Mouse (Mus musculus): ENCODE measurements around the gene Prkch.
"Not testable (repeated sequence)": the region's sequence is repeated elsewhere in the genome, so short reads cannot be mapped to it uniquely, and the experiment has no call there.

Gene Prkch

DNA sequence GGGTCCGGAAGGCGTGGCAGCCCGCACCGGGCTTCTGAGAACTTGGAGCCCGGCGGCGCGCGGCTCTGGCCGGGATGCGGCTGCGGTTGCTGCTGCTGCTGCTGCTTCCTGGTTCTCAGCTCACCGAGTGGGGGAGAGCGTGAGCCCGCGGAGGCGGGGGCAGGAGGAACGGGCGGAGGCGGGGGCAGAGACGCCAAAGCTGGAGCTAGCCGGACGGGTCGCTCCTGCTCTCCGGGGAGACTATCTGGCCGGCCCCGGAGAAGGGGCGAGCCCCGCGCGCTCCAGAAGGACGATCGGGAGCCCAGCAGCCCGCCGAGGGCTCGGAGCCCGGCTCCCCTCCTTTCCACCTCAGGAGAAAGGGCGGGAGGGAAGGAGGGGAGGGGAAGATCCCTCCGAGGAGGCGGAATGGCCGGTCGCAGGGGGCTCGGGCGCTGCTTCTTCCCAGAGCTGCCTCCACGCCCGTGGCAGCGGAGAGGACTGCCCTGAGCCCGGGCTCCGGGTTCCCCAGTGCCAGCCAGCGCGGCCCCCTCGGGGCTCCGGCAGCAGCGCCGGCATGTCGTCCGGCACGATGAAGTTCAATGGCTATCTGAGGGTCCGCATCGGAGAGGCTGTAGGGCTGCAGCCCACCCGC lies at the start of gene Prkch:
Prkch (plus strand) TSS at position 187 of the 631 bp plus-strand sequence.
- peak; percentile 10 to 31 for DNase-seq

DNA sequence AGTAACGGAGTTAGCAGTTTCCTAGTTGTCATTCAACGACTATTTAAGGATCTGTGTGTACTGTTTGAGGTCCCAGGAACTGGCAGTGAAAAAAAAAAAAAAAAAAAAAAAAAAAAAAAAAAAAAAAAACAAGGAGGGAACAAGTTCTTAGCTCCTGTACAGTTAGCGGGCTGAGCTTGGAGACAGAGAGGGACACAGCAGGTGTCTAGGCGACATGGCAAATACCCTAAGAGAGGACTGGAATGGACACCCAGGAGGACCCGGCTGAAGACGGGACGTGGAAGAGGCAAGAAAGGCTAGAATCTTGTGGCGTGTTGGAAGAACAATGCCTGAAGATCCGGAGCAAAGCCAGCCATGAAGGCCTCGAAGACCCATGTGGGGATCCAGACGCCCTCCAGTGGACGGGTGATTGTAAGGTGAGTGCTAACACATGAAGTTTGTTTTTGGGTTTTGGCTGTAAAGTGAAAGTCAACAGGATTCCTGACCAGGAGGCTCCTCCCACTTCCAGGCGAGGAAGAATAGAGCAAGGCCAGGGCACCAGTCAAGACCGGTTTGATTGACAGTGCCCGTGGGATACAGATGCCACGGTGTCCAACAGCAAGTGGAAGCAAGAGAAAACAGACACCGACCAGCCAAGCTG lies 47.0 kb upstream of the Prkch start:
- no peak for DNase-seq

- DNase-seq, result not testable (repeated sequence)
Measured at GRCm38 (mm10) chr12:73538139-73538508, 46.5 kb upstream of the Prkch start.

DNA sequence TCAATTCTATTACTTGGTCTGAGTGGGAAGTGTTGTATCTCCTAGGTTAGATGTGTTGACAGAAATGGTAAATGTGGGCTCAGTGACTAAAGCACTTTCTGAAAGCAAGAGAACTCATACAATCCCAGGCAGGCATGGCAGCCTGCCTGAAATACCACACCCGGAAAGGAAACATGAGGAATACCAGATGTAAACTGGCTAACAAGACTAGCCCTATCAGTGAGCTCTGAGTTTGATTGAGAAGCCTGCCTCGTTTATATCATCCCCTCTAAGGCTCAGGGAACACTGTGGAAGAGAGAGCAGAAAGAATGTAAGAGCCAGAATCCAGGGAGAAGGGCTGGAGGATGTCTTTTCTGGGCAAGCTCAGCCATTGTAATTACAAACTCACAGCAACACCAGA lies 45.4 kb upstream of the Prkch start:
- no peak for DNase-seq

DNA sequence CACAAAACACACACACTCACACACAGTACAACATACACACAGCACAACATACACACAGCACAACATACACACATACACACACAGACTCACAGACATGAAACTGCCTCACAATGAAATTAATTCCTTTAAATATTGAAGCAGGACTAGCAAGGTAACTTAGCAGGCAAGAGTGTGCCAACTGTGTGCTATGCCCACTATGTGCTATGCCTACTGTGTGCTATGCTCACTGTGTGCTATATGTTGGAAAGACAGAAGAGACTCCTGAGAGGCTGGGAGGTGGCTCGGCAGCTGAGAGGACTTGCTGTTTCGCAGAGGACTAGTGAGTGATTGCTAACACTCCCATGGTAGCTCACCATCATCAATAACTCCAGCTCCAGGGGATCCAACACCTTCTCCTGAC lies 44.2 kb upstream of the Prkch start:
- DNase-seq, result no peak

GRCm38 (mm10) chr12:73543191-73543590 lies 41.4 kb upstream of the Prkch start:
- no peak for DNase-seq

GRCm38 (mm10) chr12:73544736-73545671 lies 39.6 kb upstream of the Prkch start:
- DNase-seq, result no peak

- DNase-seq, result no peak
Measured at GRCm38 (mm10) chr12:73545672-73546085, 38.9 kb upstream of the Prkch start.

DNA sequence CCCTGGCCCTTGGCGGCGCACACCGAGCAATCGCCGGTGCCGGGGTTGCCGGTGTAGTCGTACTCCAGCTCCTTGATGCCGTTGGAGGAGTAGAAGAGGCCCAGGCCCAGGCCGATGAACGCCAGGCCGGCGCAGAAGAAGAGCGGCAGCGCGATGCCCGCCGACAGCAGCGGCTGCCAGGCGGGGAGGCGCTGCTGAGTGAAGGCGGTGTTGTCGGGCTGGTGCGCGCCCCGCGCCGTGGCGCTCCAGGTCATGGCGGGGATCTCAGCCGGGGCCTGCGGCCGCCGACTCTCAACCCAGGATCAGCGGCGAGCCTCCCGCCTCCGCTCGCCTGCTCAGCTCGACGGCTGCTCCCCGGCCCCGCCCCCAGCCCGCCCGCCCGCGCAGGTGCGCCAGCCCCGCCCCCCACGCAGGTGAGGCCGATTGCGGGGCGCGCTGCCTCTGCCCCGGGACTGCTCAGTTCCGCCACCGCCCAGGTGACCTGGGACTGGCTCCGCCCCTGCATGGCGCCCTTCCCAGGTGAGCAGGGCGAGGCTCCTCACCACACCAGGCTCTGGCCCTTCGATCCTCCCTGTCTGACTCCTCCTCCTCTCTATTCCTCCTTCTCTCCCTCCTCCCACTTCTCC lies 38.4 kb upstream of the Prkch start, which contains the start of gene Tmem30b:
Tmem30b (minus strand) TSS at position 307 of the 626 bp plus-strand sequence.
- DNase-seq, result no peak

DNA sequence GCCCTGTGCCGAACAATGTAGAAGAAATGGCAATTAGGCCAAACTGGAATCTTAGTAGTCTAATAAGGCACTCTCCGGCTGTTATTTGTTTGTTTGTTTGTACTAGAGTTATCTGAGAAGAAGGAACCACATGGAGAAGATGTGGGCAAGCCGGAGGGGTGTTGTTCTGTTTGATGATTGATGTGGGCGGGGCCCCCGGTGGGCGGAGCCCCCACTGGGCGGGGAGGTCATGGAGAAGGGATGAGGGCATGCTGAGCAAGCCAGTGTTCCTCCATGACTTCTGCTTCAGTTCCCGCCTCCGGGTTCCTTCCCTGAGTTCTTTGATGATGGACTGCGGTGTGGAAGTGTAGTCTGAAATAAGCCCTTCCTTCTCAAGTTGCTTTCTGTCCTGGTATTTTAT lies 37.0 kb upstream of the Prkch start:
- DNase-seq, result no peak

DNA sequence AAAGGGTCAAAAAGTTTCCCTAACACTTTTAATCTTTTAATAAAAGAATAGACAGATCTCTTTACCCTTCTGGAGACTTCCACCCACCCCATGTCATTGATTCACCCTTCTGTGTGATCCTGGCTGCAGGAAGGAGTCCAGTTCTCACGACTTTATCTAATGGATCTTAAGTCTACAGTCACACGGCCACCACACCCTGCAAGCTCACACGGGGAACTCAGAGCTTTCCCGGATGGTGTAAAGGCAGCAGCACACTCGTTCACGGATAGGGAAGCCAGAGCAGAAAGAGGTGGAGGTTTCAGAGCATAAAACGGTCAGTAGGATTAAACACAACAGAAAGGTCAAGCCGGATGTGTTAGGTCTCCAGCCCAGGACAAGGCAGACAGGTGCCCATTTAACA lies 36.3 kb upstream of the Prkch start:
- DNase-seq, result no peak

- DNase-seq, result peak; percentile 40 to 58
Measured at GRCm38 (mm10) chr12:73554155-73554554, 30.4 kb upstream of the Prkch start.

- DNase-seq, result no peak
Measured at GRCm38 (mm10) chr12:73558525-73559195, 25.9 kb upstream of the Prkch start.

GRCm38 (mm10) chr12:73560091-73560490 lies 24.5 kb upstream of the Prkch start:
- DNase-seq, result no peak

GRCm38 (mm10) chr12:73563122-73563521 lies 21.5 kb upstream of the Prkch start:
- not testable (repeated sequence) for DNase-seq

- no peak for DNase-seq
Measured at GRCm38 (mm10) chr12:73564176-73564575, 20.4 kb upstream of the Prkch start.

DNA sequence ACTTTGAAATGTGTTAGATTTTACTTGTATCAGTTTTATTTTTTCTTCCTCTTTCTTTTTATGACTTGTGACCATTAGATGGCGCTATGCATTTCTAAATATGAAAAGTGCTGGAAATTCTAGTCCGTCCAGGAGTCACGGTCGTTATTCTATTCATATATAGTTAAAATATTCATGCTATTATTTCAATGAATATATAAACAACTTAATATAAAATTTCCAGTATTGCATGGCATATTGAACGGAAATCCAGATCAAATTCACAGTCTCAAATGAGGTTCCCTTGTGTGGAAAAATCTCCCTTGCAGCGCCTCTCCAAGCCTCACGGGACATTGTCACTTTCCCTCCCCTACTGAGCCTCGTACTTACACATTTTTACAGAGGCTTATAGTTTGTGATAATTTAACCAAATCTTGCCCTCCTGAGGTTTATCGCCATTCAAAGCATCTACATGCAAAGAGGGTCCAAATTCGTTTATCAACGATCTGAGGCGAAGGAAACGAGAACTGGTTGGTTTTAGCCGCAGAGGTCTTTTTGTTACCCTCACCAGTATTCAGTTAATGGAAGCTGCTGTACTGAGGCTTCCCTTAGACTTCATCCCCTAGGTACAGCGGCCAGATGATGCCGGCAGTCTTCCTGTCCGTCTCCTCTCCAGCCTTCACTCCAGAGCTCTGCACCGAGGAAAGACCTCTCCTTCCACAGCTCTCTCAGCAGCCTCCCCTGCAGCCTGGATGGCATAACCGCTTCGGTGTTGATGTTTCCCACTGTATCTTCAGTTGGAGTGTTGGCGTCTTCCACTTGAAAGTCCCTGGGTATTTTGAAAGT lies 19.6 kb upstream of the Prkch start:
- DNase-seq, result no peak

DNA sequence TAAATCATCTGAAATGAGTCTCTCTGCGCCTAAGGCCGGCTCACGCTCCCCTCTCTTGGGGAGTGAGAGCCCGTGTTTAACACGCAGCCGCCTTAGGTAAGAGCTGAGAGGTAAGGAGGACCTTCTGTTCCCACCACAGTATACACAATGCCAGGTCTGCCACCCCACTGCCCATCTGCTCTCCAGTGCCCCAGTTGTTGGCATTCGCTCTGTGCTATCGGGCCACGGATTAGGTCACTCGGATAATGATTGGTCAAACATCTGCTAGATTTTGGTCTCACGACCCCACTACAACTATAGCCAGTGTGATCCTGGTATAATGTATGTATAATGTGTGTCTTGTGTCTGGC lies 19.0 kb upstream of the Prkch start:
- DNase-seq, result no peak

DNA sequence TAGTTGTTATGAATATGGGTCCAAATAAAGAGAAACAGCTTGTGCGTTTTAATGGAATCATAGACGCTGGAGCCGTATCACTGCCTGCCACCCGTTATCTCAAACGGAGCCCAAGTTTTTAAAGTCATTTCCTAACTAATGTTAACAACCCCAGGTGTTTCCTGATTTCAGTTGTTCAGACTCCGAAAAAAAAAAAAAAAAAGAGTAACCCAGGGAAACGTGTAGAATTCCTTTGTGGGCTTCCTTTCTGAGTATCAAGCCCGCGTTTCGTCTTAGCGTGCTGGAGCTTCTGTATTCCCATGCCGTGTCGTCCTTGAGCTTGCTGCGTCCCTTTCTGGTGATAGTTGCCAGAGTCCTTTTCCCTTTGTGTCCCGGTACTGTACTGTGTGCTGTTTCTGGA lies 10.0 kb upstream of the Prkch start:
- no peak for DNase-seq

DNA sequence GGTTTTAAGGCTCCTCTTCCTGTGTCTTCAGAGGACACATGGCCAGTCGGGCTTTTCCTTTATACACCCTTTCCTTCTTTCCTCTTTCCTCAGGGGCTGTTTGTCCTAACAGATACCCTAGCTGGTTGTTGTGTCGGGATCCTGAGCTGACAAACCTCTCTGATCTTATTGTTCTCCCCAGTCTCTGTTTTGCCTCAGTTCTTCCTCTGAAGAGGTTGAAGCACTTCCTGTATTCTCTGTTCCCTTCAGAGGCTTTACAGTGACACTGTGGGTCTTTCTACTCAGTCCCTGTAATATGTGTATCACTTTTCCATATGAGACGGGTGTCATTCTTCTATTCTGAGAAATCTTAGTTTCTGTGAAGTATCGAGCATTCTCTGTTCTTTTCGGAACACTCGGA lies 6.5 kb upstream of the Prkch start:
- no peak for DNase-seq

GRCm38 (mm10) chr12:73580811-73581210 lies 3.8 kb upstream of the Prkch start:
- DNase-seq, result no peak

- no peak for DNase-seq
Measured at GRCm38 (mm10) chr12:73583318-73583717, 1.3 kb upstream of the Prkch start.
